ENCODE assay signal across 8 mouse cellular contexts in genomic region chr11:82780983-82781903, GRCm38 (mm10). TPM values are rescaled to one million over a fixed set of nuclear protein-coding genes. Genes with fewer than 3 reads are reported as not detected.
DNase-seq lines count a peak whose midpoint lies in the region; ATAC-seq lines count a peak whose summit lies in the region.

Gene Lig3, plus strand, starts transcription at chr11:82781108.

- H3K4me3 ChIP-seq in heart, embryonic 14.5 days (ENCODE audit: control insufficient read depth in 1 of 2, insufficient read depth in 1 of 2, low read depth in 1 of 2, low read length in 2 of 2): peak within 1 kb of the TSS; percentile 87 to 88
- peak within 1 kb of the TSS; percentile 96 for H3K4me3 ChIP-seq in liver, embryonic 13.5 days (replicated peaks)
- H3K4me3 ChIP-seq in stomach, embryonic 16.5 days (replicated peaks; ENCODE audit: low read length): peak within 1 kb of the TSS; percentile 64

- H3K9me3 ChIP-seq in heart, embryonic 14.5 days (ENCODE audit: control insufficient read depth, low read length): no peaks in the 10 kb centered on the region
- no peaks in the 10 kb centered on the region for H3K9me3 ChIP-seq in liver, embryonic 13.5 days (replicated peaks)
- H3K9me3 ChIP-seq in stomach, embryonic 16.5 days (replicated peaks; ENCODE audit: control insufficient read depth, low read length): no peaks in the 10 kb centered on the region

- WGBS in heart, embryonic 14.5 days: under 1% methylated on average over 81 of the region's 90 CpGs
- under 1% methylated on average over 73 of the region's 90 CpGs for whole genome bisulfite sequencing in liver, embryonic 13.5 days (ENCODE audit: insufficient replicate concordance)
- under 1% methylated on average over 69 of the region's 90 CpGs for WGBS in stomach, embryonic 16.5 days

- no peaks in the 10 kb centered on the region for H3K27me3 ChIP-seq in heart, embryonic 14.5 days (ENCODE audit: control insufficient read depth, insufficient read depth, low read length)
- no peaks in the 10 kb centered on the region for H3K27me3 ChIP-seq in liver, embryonic 13.5 days
- H3K27me3 ChIP-seq in stomach, embryonic 16.5 days (ENCODE audit: control insufficient read depth, insufficient read depth, low read length): no peaks in the 10 kb centered on the region

- ATAC-seq in CD4-positive, CD25-positive, alpha-beta regulatory T cell, adult 4 months: peak; percentile 94
- ATAC-seq in heart, embryonic 14.5 days (ENCODE audit: insufficient number of reproducible peaks, insufficient read depth, low FRiP score, low read depth): peak; percentile 92
- ATAC-seq in liver, embryonic 13.5 days (ENCODE audit: low read depth): peak; percentile 93
- peak; percentile 95 for ATAC-seq in stomach, embryonic 16.5 days (ENCODE audit: insufficient read depth, low FRiP score)

- peak within 1 kb of the TSS; percentile 88 for H3K4me2 ChIP-seq in heart, embryonic 14.5 days (ENCODE audit: low read length)
- peak within 1 kb of the TSS; percentile 86 for H3K4me2 ChIP-seq in liver, embryonic 13.5 days
- H3K4me2 ChIP-seq in stomach, embryonic 16.5 days (ENCODE audit: low read depth, low read length): peak within 1 kb of the TSS; percentile 63

- peak; percentile 74 for DNase-seq in c-Kit-negative CD71-positive TER-119-positive erythroid progenitor cells, embryonic 14.5 days (ENCODE audit: low read depth, low spot score)
- DNase-seq in fibroblast of lung, adult 2 months (ENCODE audit: low read depth): peak; percentile 78
- peak; percentile 97 for DNase-seq in kidney, postnatal 14 days
- peak; percentile 88 for DNase-seq in liver, embryonic 13.5 days
- peak; percentile 94 for DNase-seq in neural tube, embryonic 10.5 days (ENCODE audit: extremely low spot score, low spot score)

- peak within 1 kb of the TSS; percentile 95 to 98 for H3K27ac ChIP-seq in heart, embryonic 14.5 days (replicated peaks in 1 of 2; ENCODE audit: control insufficient read depth in 1 of 2, insufficient read depth in 1 of 2, low read depth in 2 of 2, low read length in 2 of 2)
- peak within 1 kb of the TSS; percentile 82 for H3K27ac ChIP-seq in liver, embryonic 13.5 days
- H3K27ac ChIP-seq in stomach, embryonic 16.5 days (ENCODE audit: low read length): peak within 1 kb of the TSS; percentile 96

- peaks cover 5 to 14% of the 10 kb centered on the region in 2 experiments for H3K4me1 ChIP-seq in heart, embryonic 14.5 days (ENCODE audit: control insufficient read depth in 2 of 2, insufficient read depth in 2 of 2, low read length in 2 of 2)
- peaks cover 38% of the 10 kb centered on the region for H3K4me1 ChIP-seq in liver, embryonic 13.5 days (replicated peaks)
- H3K4me1 ChIP-seq in stomach, embryonic 16.5 days (ENCODE audit: control insufficient read depth, insufficient read depth, low read length): peaks cover 16% of the 10 kb centered on the region

- H3K9ac ChIP-seq in heart, embryonic 14.5 days (ENCODE audit: low read length): peak within 1 kb of the TSS; percentile 97
- peak within 1 kb of the TSS; percentile 93 for H3K9ac ChIP-seq in liver, embryonic 13.5 days
- H3K9ac ChIP-seq in stomach, embryonic 16.5 days (ENCODE audit: low read length): peak within 1 kb of the TSS; percentile 84

- H3K36me3 ChIP-seq in heart, embryonic 14.5 days (ENCODE audit: control insufficient read depth, insufficient read depth, low read length): peaks cover 30% of the 10 kb centered on the region
- peaks cover 26% of the 10 kb centered on the region for H3K36me3 ChIP-seq in liver, embryonic 13.5 days
- H3K36me3 ChIP-seq in stomach, embryonic 16.5 days (ENCODE audit: control insufficient read depth, insufficient read depth, low read length): peaks cover 9% of the 10 kb centered on the region

RNA-seq across cellular contexts. Expression of gene Lig3, which starts in this region (rescaled TPM):
- 10 to 100 TPM; 16.0 to 20.8 TPM for polyA plus RNA-seq in CD4-positive, CD25-positive, alpha-beta regulatory T cell, adult 4 months (2017; shearing (Covaris generic))
- 22.9 and 25.4 TPM in 2 replicates for polyA plus RNA-seq in heart, embryonic 14.5 days (2014; fragmentation: Nextera tagmentation; extraction: Ambion mirVana)
- 10.2 and 12.0 TPM in 2 replicates for polyA plus RNA-seq in liver, embryonic 13.5 days (2015; fragmentation: Nextera tagmentation; extraction: Ambion mirVana)
- polyA plus RNA-seq in stomach, embryonic 16.5 days (2015; fragmentation: Nextera tagmentation; extraction: Ambion mirVana): 27.3 and 30.7 TPM in 2 replicates

Comparison
In these comparisons a context has a peak if more than half of its experiments do, and no peak if none do; other contexts are left out.
1. Peak in every context shown above with its lines: DNase-seq, ATAC-seq, H3K4me3 ChIP-seq and H3K27ac ChIP-seq.